Mouse (Mus musculus): ENCODE measurements around the gene Armc7.
A peak's percentile ranks its signal among the peaks of the same experiment; 100 is the strongest.

GRCm38 (mm10) chr11:115536038-115536681 lies 60.7 kb downstream of the Armc7 start, which contains the start of gene Sumo2:
- TF ChIP-seq CTCF (IDR thresholded peaks at IDR 0.05; ENCODE audit: borderline replicate concordance, extremely low read depth, insufficient read depth, insufficient read length) (no peak), POLR2A (IDR thresholded peaks at IDR 0.05; ENCODE audit: borderline replicate concordance, extremely low read depth, insufficient read depth, insufficient read length, poor library complexity, severe bottlenecking) (peak; percentile 82)
